ENCODE assay signal across 8 mouse cellular contexts in the genomic region with DNA sequence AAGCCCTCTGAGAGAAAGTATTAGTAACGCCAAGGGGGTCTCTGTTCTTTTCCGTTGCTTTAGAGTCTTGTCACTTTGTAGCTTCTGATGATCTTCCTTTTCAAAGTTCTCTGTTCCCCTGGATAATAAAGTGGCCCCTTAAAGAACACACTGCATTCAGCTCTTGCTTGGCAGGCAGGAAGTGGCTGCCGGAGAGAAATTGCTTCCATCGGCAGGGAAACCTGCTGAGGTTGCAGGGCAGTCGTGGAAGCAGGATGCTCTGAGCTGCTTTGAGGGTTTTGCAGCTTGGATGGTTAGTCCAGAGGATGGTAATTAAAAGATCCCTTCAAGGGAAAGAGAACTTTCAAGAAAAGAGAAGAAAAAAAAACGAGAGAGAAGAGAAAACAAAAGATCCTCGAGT. TPM values are rescaled to one million over a fixed set of nuclear protein-coding genes. Genes with fewer than 3 reads are reported as not detected.
DNase-seq lines count a peak whose midpoint lies in the region; ATAC-seq and TF ChIP-seq lines count a peak whose summit lies in the region.

No protein-coding gene starts in this region.

- DNase-seq in kidney, adult 2 months = no peak
- DNase-seq in thymus, postnatal 0 days (ENCODE audit: low spot score) = peak; percentile 16
- no peak for DNase-seq in thymus, adult 18-20 months
- no peak for DNase-seq in intestine, embryonic 14.5 days (ENCODE audit: low spot score)
- DNase-seq in yolk sac, embryonic 10.5 days (ENCODE audit: low spot score) = peak; percentile 18
- no peak for DNase-seq in urinary bladder, postnatal 4 days (ENCODE audit: low spot score in 2 of 2)
- no peak for DNase-seq in retina, postnatal 1 day

- WGBS in kidney, embryonic 15.5 days = 19% methylated on average over 7 of the region's 7 CpGs
- 31% methylated on average over 7 of the region's 7 CpGs for WGBS in kidney, adult 2 months
- WGBS in intestine, embryonic 14.5 days = 25% methylated on average over 7 of the region's 7 CpGs

- peak overlapping the region; percentile 51 for H3K4me2 ChIP-seq in kidney, embryonic 15.5 days
- peak overlapping the region; percentile 33 for H3K4me2 ChIP-seq in intestine, embryonic 14.5 days (ENCODE audit: low read length)

- no peak overlapping the region for H3K9ac ChIP-seq in kidney, embryonic 15.5 days
- no peak overlapping the region for H3K9ac ChIP-seq in intestine, embryonic 14.5 days (ENCODE audit: low read length)

- H3K4me1 ChIP-seq in kidney, embryonic 15.5 days = peaks cover 11% of the 10 kb centered on the region; the same call in 1 of the 2 replicates
- no peaks in the 10 kb centered on the region for H3K4me1 ChIP-seq in kidney, adult 2 months (ENCODE audit: control insufficient read depth, insufficient read depth, low read length)
- H3K4me1 ChIP-seq in intestine, embryonic 14.5 days (replicated peaks; ENCODE audit: control insufficient read depth, insufficient read depth, low read length) = 0 out of 2 replicates have a peak, but pooled peaks cover 6% of the 10 kb centered on the region

- H3K9me3 ChIP-seq in kidney, embryonic 15.5 days (replicated peaks) = no peaks in the 10 kb centered on the region
- H3K9me3 ChIP-seq in intestine, embryonic 14.5 days (ENCODE audit: control insufficient read depth, low read length) = no peaks in the 10 kb centered on the region

- TF ChIP-seq CTCF in kidney, adult 2 months (conservative IDR thresholded peaks at IDR 0.05; ENCODE audit: insufficient read depth, insufficient read length, low read depth, low read length) = no peak

- no peak for TF ChIP-seq POLR2A in kidney, adult 2 months (IDR thresholded peaks at IDR 0.05; ENCODE audit: low read depth, low read length)

- no peaks in the 10 kb centered on the region for H3K27me3 ChIP-seq in kidney, embryonic 15.5 days
- no peaks in the 10 kb centered on the region for H3K27me3 ChIP-seq in kidney, adult 2 months (replicated peaks; ENCODE audit: control insufficient read depth, insufficient read depth, low read length)
- no peaks in the 10 kb centered on the region for H3K27me3 ChIP-seq in intestine, embryonic 14.5 days (replicated peaks; ENCODE audit: control insufficient read depth, insufficient read depth, low read length)

- ATAC-seq in kidney, embryonic 15.5 days (replicated peaks; ENCODE audit: low FRiP score) = no peak
- ATAC-seq in intestine, embryonic 14.5 days (replicated peaks; ENCODE audit: low FRiP score, low TSS enrichment, low read depth) = no peak

- H3K36me3 ChIP-seq in kidney, embryonic 15.5 days = no peaks in the 10 kb centered on the region
- no peaks in the 10 kb centered on the region for H3K36me3 ChIP-seq in kidney, adult 2 months (ENCODE audit: control insufficient read depth, insufficient read depth, low read length)
- no peaks in the 10 kb centered on the region for H3K36me3 ChIP-seq in intestine, embryonic 14.5 days (ENCODE audit: control insufficient read depth, insufficient read depth, low read length)

- peak overlapping the region; percentile 61; the same call in 1 of the 2 replicates for H3K27ac ChIP-seq in kidney, embryonic 15.5 days
- H3K27ac ChIP-seq in kidney, adult 2 months (ENCODE audit: insufficient read depth, low read depth, low read length) = no peak overlapping the region
- H3K27ac ChIP-seq in intestine, embryonic 14.5 days (ENCODE audit: low read depth) = no peak overlapping the region

- 0 out of 2 replicates have a peak overlapping the region, but pooled peaks have one; percentile 12 for H3K4me3 ChIP-seq in kidney, embryonic 15.5 days (replicated peaks)
- H3K4me3 ChIP-seq in kidney, adult 2 months (ENCODE audit: insufficient read depth, low read depth, low read length) = no peak overlapping the region
- no peak overlapping the region for H3K4me3 ChIP-seq in intestine, embryonic 14.5 days (ENCODE audit: low read depth, low read length)

RNA-seq across cellular contexts. Expression of a gene that starts 33.3 kb away (rescaled TPM):
- polyA plus RNA-seq in kidney, embryonic 15.5 days (2015; fragmentation: Nextera tagmentation; extraction: Ambion mirVana) = 55.0 and 58.3 TPM in 2 replicates
- polyA plus RNA-seq in kidney, adult 2 months (2012; rRNA removed) = 7.1 and 8.3 TPM in 2 replicates
- 62.4 and 78.6 TPM in 2 replicates for polyA plus RNA-seq in thymus, postnatal 0 days (2015; fragmentation: Nextera tagmentation; extraction: Ambion mirVana)
- polyA plus RNA-seq in intestine, embryonic 14.5 days (2014; fragmentation: Nextera tagmentation; extraction: Ambion mirVana) = 37.1 and 40.3 TPM in 2 replicates

Comparison
In these comparisons a context has a peak if more than half of its experiments do, and no peak if none do; other contexts are left out.
1. DNase-seq: peak in thymus, postnatal 0 days (single experiment) and yolk sac, embryonic 10.5 days (single experiment); none in kidney, adult 2 months (single experiment), thymus, adult 18-20 months (0 of 2), intestine, embryonic 14.5 days (single experiment), urinary bladder, postnatal 4 days (0 of 2) and retina, postnatal 1 day (single experiment).